Mouse (Mus musculus): ENCODE data around the gene Specc1l. TPM values are rescaled to one million over a fixed set of nuclear protein-coding genes. Genes with fewer than 3 reads are reported as not detected.

Specc1l gene
- polyA plus RNA-seq, 1 experiment from 2014 or later = 30.9 TPM

DNA sequence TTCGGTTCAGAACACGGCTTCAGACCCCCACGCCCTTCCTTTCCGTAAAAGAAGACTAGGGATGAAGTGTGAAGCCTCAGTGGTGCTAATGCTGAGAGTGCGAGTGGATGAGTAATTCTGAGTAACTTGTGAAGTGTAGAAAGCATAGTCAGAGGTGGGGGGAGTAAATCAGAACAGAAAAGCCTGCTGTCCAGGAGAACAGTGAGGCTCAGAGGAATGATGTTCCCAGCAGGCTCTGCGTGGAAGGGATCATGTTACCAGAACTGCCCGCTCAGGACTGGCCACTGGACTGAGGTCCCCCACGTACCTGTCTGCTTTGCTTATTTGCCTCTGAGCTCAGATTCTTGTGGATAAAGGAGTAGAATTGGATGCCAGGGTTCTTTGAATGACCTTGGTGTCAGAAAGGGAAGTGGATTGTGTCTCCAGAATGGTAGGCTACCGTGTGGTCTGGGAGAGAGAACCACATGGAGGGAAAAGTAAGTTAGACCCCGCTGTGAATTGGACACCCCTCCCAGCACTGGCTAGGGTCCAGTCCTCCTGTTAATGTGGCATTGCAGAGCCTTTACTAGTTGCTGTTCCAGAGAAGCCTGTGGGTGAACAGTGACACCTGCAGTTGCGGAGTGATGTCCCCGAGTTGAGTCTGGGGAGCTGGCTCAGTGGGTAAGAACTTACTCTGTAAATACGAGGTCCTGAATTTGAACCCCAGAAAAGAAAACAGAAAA, 40.6 kb downstream of the Specc1l start:
- H3K4me1 ChIP-seq (ENCODE audit: control insufficient read depth, insufficient read depth, low read length) = no peaks in the 10 kb centered on the region
- no peak overlapping the region for H3K9ac ChIP-seq (ENCODE audit: low read depth, low read length)
- 77% methylated on average over 13 of the region's 13 CpGs for WGBS
- H3K4me2 ChIP-seq (ENCODE audit: low read length) = no peak overlapping the region
- no peak overlapping the region for H3K4me3 ChIP-seq (ENCODE audit: low read depth, low read length)
- no peak for ATAC-seq
- H3K27me3 ChIP-seq (ENCODE audit: control insufficient read depth, insufficient read depth, low read depth, low read length) = no peaks in the 10 kb centered on the region
- no peaks in the 10 kb centered on the region for H3K9me3 ChIP-seq (replicated peaks; ENCODE audit: control insufficient read depth, low read length, poor library complexity, severe bottlenecking)
- no peak overlapping the region for H3K27ac ChIP-seq (ENCODE audit: low read length)
- H3K36me3 ChIP-seq (ENCODE audit: control insufficient read depth, insufficient read depth, low read length) = no peaks in the 10 kb centered on the region; the same call in 1 of the 2 replicates

DNA sequence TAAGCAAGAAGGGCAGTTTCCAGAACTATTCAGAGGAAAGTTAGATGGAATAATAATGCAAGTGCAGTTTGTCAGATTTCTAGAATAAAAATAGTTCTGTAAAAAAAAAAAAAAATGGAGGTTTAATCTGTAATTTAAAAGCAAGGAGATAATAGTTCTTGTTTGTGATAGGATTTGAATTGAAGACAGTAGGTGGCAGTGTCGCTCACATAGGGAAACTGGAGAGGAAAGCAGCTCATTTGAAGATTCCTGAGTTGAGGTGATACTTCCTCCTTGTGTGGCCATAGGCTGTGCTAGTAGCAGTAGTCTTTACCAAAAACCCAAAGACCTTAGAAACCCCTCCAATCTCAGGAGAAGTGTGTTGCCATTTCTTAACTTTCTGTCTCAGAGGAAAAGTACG, 43.2 kb downstream of the Specc1l start:
- no peaks in the 10 kb centered on the region for H3K27me3 ChIP-seq (ENCODE audit: control insufficient read depth, insufficient read depth, low read depth, low read length)
- peaks cover 11% of the 10 kb centered on the region for H3K36me3 ChIP-seq (ENCODE audit: control insufficient read depth, insufficient read depth, low read length)
- no peaks in the 10 kb centered on the region for H3K4me1 ChIP-seq (ENCODE audit: control insufficient read depth, insufficient read depth, low read length)
- no peak overlapping the region for H3K9ac ChIP-seq (ENCODE audit: low read depth, low read length)
- ATAC-seq = no peak
- no peak overlapping the region for H3K27ac ChIP-seq (ENCODE audit: low read length)
- H3K9me3 ChIP-seq (replicated peaks; ENCODE audit: control insufficient read depth, low read length, poor library complexity, severe bottlenecking) = no peaks in the 10 kb centered on the region
- H3K4me3 ChIP-seq (ENCODE audit: low read depth, low read length) = no peak overlapping the region
- WGBS = 73% methylated on average over 2 of the region's 2 CpGs
- no peak overlapping the region for H3K4me2 ChIP-seq (ENCODE audit: low read length)

DNA sequence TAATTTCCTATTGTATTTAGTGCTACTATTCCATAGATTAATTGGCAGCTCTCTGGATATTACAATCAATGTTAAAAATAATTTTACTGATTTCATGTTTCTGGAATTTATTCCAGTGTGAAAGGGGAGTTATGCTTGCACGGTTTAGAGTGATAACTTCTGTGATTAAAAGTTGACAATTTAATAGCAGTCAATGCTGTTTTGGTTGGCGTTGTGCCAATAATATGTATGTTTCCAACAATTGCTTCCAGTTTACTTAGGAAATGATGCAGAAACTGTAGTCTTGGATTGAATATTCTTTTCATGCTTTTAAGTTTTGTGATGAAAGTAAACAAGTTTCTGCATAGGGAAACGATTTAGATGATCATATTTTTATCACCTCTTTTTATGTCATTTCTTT, 45.5 kb downstream of the Specc1l start:
- no peak overlapping the region for H3K4me3 ChIP-seq (ENCODE audit: low read depth, low read length)
- 79% methylated on average over 3 of the region's 3 CpGs for WGBS
- no peaks in the 10 kb centered on the region for H3K27me3 ChIP-seq (ENCODE audit: control insufficient read depth, insufficient read depth, low read depth, low read length)
- no peaks in the 10 kb centered on the region for H3K4me1 ChIP-seq (ENCODE audit: control insufficient read depth, insufficient read depth, low read length)
- no peak for ATAC-seq
- H3K4me2 ChIP-seq (ENCODE audit: low read length) = no peak overlapping the region
- no peak overlapping the region for H3K27ac ChIP-seq (ENCODE audit: low read length)
- H3K9ac ChIP-seq (ENCODE audit: low read depth, low read length) = no peak overlapping the region
- peaks cover 19% of the 10 kb centered on the region for H3K36me3 ChIP-seq (ENCODE audit: control insufficient read depth, insufficient read depth, low read length)
- no peaks in the 10 kb centered on the region for H3K9me3 ChIP-seq (replicated peaks; ENCODE audit: control insufficient read depth, low read length, poor library complexity, severe bottlenecking)

DNA sequence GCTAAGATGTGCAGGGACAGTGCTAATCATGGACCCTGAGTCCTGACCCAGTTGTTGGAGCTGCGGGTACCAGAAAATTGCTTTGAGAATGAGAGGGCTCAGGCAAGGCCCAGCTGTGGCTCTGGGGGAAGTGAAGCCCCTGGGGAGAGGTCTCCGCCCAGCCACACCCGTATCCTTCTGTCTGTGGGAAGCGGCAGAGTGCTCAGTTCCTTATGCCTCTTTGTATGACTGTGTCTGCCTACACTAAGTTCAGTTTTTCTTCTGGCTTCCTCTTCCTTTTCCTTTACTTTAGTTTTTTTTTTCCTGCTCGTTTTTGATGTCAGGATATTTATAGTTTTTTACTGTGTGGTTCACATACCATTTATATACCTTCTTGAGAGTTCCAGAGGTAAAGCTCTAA, 46.4 kb downstream of the Specc1l start:
- H3K27me3 ChIP-seq (ENCODE audit: control insufficient read depth, insufficient read depth, low read depth, low read length) = no peaks in the 10 kb centered on the region
- no peak overlapping the region for H3K4me2 ChIP-seq (ENCODE audit: low read length)
- ATAC-seq = no peak
- no peak overlapping the region for H3K9ac ChIP-seq (ENCODE audit: low read depth, low read length)
- WGBS = 65% methylated on average over 5 of the region's 5 CpGs
- H3K36me3 ChIP-seq (ENCODE audit: control insufficient read depth, insufficient read depth, low read length) = peaks cover 21% of the 10 kb centered on the region
- no peak overlapping the region for H3K4me3 ChIP-seq (ENCODE audit: low read depth, low read length)
- H3K4me1 ChIP-seq (ENCODE audit: control insufficient read depth, insufficient read depth, low read length) = no peaks in the 10 kb centered on the region
- H3K27ac ChIP-seq (ENCODE audit: low read length) = no peak overlapping the region
- no peaks in the 10 kb centered on the region for H3K9me3 ChIP-seq (replicated peaks; ENCODE audit: control insufficient read depth, low read length, poor library complexity, severe bottlenecking)

DNA sequence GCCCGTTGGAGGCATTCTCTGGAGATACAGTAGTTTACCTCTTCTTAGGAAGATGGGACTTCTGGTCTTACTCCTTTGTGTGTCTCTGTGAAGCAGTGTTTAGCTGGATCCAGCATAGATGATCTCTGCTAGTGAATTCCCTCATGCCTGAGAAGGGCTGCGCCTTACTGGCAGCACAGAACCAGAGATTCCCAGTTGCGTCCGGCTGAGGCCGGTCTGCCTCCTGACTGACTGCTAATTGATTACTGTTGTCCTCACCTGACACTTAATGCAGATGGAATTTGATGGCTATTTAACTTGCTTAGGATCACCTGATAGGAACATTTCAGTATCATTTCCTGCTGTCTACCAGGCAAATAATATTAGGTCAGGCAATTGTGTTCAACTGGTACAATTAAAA, 49.4 kb downstream of the Specc1l start:
- no peak overlapping the region for H3K4me3 ChIP-seq (ENCODE audit: low read depth, low read length)
- no peaks in the 10 kb centered on the region for H3K4me1 ChIP-seq (ENCODE audit: control insufficient read depth, insufficient read depth, low read length)
- H3K9ac ChIP-seq (ENCODE audit: low read depth, low read length) = no peak overlapping the region
- no peak overlapping the region for H3K27ac ChIP-seq (ENCODE audit: low read length)
- H3K9me3 ChIP-seq (replicated peaks; ENCODE audit: control insufficient read depth, low read length, poor library complexity, severe bottlenecking) = no peaks in the 10 kb centered on the region
- peaks cover 41% of the 10 kb centered on the region for H3K36me3 ChIP-seq (ENCODE audit: control insufficient read depth, insufficient read depth, low read length)
- no peak overlapping the region for H3K4me2 ChIP-seq (ENCODE audit: low read length)
- ATAC-seq = no peak
- 97% methylated on average over 5 of the region's 5 CpGs for WGBS
- H3K27me3 ChIP-seq (ENCODE audit: control insufficient read depth, insufficient read depth, low read depth, low read length) = no peaks in the 10 kb centered on the region

DNA sequence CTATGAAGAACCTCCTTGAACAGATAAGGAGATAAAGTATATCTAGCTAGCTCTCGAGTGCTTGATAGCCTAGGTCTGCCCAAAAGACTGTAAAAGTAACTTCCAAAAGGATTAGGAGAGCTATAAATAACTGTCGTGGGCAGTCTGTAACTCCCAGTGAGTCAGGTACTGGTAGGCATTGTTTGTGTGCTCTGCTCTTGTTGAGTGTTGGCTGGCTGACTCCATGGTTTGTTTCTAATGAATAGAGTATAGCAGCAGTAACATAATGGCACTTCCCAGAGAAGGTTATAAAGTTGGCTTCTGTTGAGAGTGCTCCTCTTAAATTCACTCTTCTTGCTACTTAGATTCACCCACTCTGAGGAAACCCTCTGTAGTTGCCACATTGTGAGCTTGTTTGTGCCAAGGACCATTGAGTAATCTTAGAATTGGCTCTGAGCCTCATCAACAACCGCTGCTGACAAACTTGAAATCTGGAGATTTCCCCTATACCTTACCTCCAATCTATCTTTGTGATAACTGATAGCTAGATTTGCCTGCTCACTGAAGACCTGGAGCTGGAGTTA, 53.2 kb downstream of the Specc1l start:
- no peak overlapping the region for H3K27ac ChIP-seq (ENCODE audit: low read length)
- no peak for ATAC-seq
- no peak overlapping the region for H3K9ac ChIP-seq (ENCODE audit: low read depth, low read length)
- H3K9me3 ChIP-seq (replicated peaks; ENCODE audit: control insufficient read depth, low read length, poor library complexity, severe bottlenecking) = no peaks in the 10 kb centered on the region
- WGBS = 88% methylated on average over 3 of the region's 3 CpGs
- no peaks in the 10 kb centered on the region for H3K27me3 ChIP-seq (ENCODE audit: control insufficient read depth, insufficient read depth, low read depth, low read length)
- peaks cover 36% of the 10 kb centered on the region for H3K36me3 ChIP-seq (ENCODE audit: control insufficient read depth, insufficient read depth, low read length)
- no peak overlapping the region for H3K4me3 ChIP-seq (ENCODE audit: low read depth, low read length)
- H3K4me2 ChIP-seq (ENCODE audit: low read length) = no peak overlapping the region
- no peaks in the 10 kb centered on the region for H3K4me1 ChIP-seq (ENCODE audit: control insufficient read depth, insufficient read depth, low read length)

DNA sequence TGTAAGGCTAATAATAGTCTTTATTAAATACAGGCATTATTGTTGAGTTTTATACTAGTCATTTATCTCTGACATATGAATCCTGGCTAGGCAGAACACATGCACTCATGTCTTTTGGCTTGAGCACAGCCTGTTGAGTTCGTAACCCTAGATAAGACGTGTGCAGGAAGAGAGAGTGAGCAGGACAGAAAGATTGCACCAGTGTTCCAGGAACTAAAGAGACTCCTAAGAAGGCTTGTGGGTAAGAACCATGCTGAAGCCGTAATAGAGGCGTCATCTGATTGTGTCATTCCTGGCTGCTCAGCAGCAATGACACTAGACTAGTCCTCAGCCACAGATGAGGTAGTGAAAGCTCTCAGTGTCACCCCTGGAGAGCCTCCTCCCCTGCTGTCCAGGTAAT, 61.1 kb downstream of the Specc1l start:
- Histone ChIP-seq H3K27me3 (ENCODE audit: control insufficient read depth, insufficient read depth, low read depth, low read length) (no peaks in the 10 kb centered on the region), H3K4me1 (ENCODE audit: control insufficient read depth, insufficient read depth, low read length) (no peaks in the 10 kb centered on the region), H3K4me2 (ENCODE audit: low read length) (no peak overlapping the region), H3K9ac (ENCODE audit: low read depth, low read length) (no peak overlapping the region), H3K27ac (ENCODE audit: low read length) (no peak overlapping the region), H3K9me3 (replicated peaks; ENCODE audit: control insufficient read depth, low read length, poor library complexity, severe bottlenecking) (no peaks in the 10 kb centered on the region), H3K4me3 (ENCODE audit: low read depth, low read length) (no peak overlapping the region), H3K36me3 (ENCODE audit: control insufficient read depth, insufficient read depth, low read length) (peaks cover 19% of the 10 kb centered on the region)
- 97% methylated on average over 4 of the region's 4 CpGs for WGBS
- no peak for ATAC-seq

DNA sequence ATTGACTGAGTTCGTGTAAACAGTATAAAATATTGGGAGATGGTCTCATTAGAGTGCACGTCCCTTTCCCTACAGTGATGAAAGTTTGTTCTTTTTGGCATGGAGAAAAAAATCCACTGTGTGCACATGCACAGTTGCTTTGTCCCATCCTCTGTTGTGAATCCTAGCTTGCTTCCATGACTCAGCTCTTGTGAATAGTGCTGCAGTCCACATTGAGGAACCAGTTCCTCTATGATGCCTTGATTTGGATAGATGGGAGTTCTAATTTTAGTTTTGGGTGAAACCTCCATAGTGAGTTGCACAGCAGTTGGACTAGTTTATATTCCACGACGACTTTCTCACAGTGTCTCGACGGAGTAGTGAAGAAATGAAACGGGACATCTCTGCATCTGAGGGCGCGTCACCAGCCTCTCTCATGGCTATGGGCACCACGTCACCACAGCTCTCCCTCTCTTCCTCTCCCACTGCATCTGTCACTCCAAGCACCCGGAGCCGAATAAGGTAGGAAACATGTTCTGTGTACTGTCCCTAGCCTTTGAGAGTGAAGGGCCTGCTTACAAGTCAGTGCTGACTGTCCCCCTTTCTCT, 64.6 kb downstream of the Specc1l start:
- Histone ChIP-seq H3K27ac (ENCODE audit: low read length) (no peak overlapping the region), H3K9me3 (replicated peaks; ENCODE audit: control insufficient read depth, low read length, poor library complexity, severe bottlenecking) (no peaks in the 10 kb centered on the region), H3K4me1 (ENCODE audit: control insufficient read depth, insufficient read depth, low read length) (no peaks in the 10 kb centered on the region), H3K9ac (ENCODE audit: low read depth, low read length) (no peak overlapping the region), H3K27me3 (ENCODE audit: control insufficient read depth, insufficient read depth, low read depth, low read length) (no peaks in the 10 kb centered on the region), H3K4me2 (ENCODE audit: low read length) (no peak overlapping the region), H3K36me3 (ENCODE audit: control insufficient read depth, insufficient read depth, low read length) (peaks cover 27% of the 10 kb centered on the region), H3K4me3 (ENCODE audit: low read depth, low read length) (no peak overlapping the region)
- no peak for ATAC-seq
- WGBS = 95% methylated on average over 12 of the region's 12 CpGs

DNA sequence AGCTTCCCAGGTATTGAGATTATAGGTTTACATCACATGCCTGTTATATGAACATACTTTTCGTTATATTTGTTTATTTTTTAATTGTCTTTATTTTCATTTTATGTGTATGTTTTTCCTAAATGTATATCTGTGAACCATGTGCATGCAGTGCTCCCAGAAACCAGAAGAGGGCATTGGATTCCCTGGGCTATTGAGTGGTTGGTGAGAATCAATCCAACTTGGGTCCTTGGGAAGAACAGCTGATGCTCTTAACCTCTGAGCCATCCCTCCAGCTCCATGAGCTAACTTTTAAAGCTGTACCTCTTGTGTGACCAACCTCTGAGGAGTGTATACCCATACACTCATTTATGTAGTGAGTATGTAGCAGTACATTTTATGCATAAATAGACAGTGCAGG, 65.6 kb downstream of the Specc1l start:
- Histone ChIP-seq H3K4me1 (ENCODE audit: control insufficient read depth, insufficient read depth, low read length) (no peaks in the 10 kb centered on the region), H3K9ac (ENCODE audit: low read depth, low read length) (no peak overlapping the region), H3K36me3 (ENCODE audit: control insufficient read depth, insufficient read depth, low read length) (peaks cover 27% of the 10 kb centered on the region), H3K27ac (ENCODE audit: low read length) (no peak overlapping the region), H3K9me3 (replicated peaks; ENCODE audit: control insufficient read depth, low read length, poor library complexity, severe bottlenecking) (no peaks in the 10 kb centered on the region), H3K27me3 (ENCODE audit: control insufficient read depth, insufficient read depth, low read depth, low read length) (no peaks in the 10 kb centered on the region), H3K4me2 (ENCODE audit: low read length) (no peak overlapping the region), H3K4me3 (ENCODE audit: low read depth, low read length) (no peak overlapping the region)
- no peak for ATAC-seq
- 83% methylated on average over 1 of the region's 1 CpGs for WGBS

Measured in midbrain, embryonic 16.5 days (tissue).